Mouse (Mus musculus): ENCODE data around the gene Pacs1. TPM values are rescaled to one million over a fixed set of nuclear protein-coding genes. Genes with fewer than 3 reads are reported as not detected.

Pacs1 gene
- total RNA-seq (2023), result 100 to 1,000 TPM; 102 to 103 TPM

GRCm38 (mm10) chr19:5272801-5273733 is at the start of gene Pacs1:
Gene Pacs1 (minus strand): TSS chr19:5273119.

GRCm38 (mm10) chr19:5297903-5298800 is 25.2 kb upstream of the Pacs1 start, which contains the start of gene Gal3st3:
Gene Gal3st3 (plus strand): TSS chr19:5298331.

GRCm38 (mm10) chr19:5294972-5295735 is 22.2 kb upstream of the Pacs1 start, which contains the start of gene Sf3b2:
Gene Sf3b2 (minus strand): TSS chr19:5295455.

GRCm38 (mm10) chr19:5118384-5118698 is 154.6 kb downstream of the Pacs1 start, which contains the start of gene Klc2:
Gene Klc2 (minus strand): TSS chr19:5118560.

GRCm38 (mm10) chr19:5106731-5107191 is 166.2 kb downstream of the Pacs1 start, which contains the start of gene Rab1b:
Gene Rab1b (minus strand): TSS chr19:5107072.

GRCm38 (mm10) chr19:5098363-5099143 is 174.4 kb downstream of the Pacs1 start, which contains the start of gene Cnih2:
Gene Cnih2 (minus strand): TSS chr19:5098521.

GRCm38 (mm10) chr19:5087884-5088728 is 184.8 kb downstream of the Pacs1 start, which contains the start of gene Yif1a:
Gene Yif1a (plus strand): TSS chr19:5088538.

GRCm38 (mm10) chr19:5085145-5085863 is 187.6 kb downstream of the Pacs1 start, which contains the start of gene Tmem151a:
Gene Tmem151a (minus strand): TSS chr19:5085531.

Other genes starting within 250 kb of the Pacs1 start
- gene Slc29a2, start 249.3 kb downstream of the Pacs1 start, total RNA-seq (2023), result 1 to 10 TPM; 2.6 to 4.2 TPM
- 1 to 10 TPM; 4.5 to 5.3 TPM for gene B4gat1, start 234.3 kb downstream of the Pacs1 start, total RNA-seq (2023)
- gene AC124502.3, start 234.2 kb downstream of the Pacs1 start, total RNA-seq (2023), result 1 to 10 TPM; 1.7 to 2.2 TPM
- 10 to 100 TPM; 60.1 to 63.1 TPM for gene Brms1, start 231.8 kb downstream of the Pacs1 start, total RNA-seq (2023)
- gene Rin1, start 222.6 kb downstream of the Pacs1 start, total RNA-seq (2023), result 10 to 100 TPM in 1 of 2 experiments, 1 to 10 TPM in 1; 7.5 to 11.2 TPM
- gene Cd248, start 205.0 kb downstream of the Pacs1 start, total RNA-seq (2023), result not detected
- 1 to 10 TPM in 1 of 2 experiments, not detected in 1; 1.0 TPM for gene Tmem151a, start 187.6 kb downstream of the Pacs1 start, total RNA-seq (2023)
- 10 to 100 TPM; 25.6 to 32.2 TPM for gene Yif1a, start 184.6 kb downstream of the Pacs1 start, total RNA-seq (2023)
- 1 to 10 TPM; 3.4 to 3.6 TPM for gene Cnih2, start 174.6 kb downstream of the Pacs1 start, total RNA-seq (2023)
- gene Rab1b, start 166.0 kb downstream of the Pacs1 start, total RNA-seq (2023), result 100 to 1,000 TPM; 103 to 108 TPM
- 10 to 100 TPM; 26.7 to 27.9 TPM for gene Klc2, start 154.6 kb downstream of the Pacs1 start, total RNA-seq (2023)
- gene Sf3b2, start 22.3 kb upstream of the Pacs1 start, total RNA-seq (2023), result 100 to 1,000 TPM; 262 to 282 TPM
- not detected for gene Gal3st3, start 25.2 kb upstream of the Pacs1 start, total RNA-seq (2023)
- not detected for gene Catsper1, start 62.6 kb upstream of the Pacs1 start, total RNA-seq (2023)
- gene Cst6, start 76.5 kb upstream of the Pacs1 start, total RNA-seq (2023), result 1 to 10 TPM; 1.0 to 2.9 TPM
- 10 to 100 TPM; 35.1 to 42.2 TPM for gene Eif1ad, start 93.6 kb upstream of the Pacs1 start, total RNA-seq (2023)
- gene Banf1, start 94.0 kb upstream of the Pacs1 start, total RNA-seq (2023), result 100 to 1,000 TPM; 104 to 116 TPM
- 100 to 1,000 TPM; 183 to 193 TPM for gene Sart1, start 115.6 kb upstream of the Pacs1 start, total RNA-seq (2023)
- gene Tsga10ip, start 129.4 kb upstream of the Pacs1 start, total RNA-seq (2023), result under 1 TPM in 1 of 2 experiments, not detected in 1; 0.98 TPM
- gene Drap1, start 151.9 kb upstream of the Pacs1 start, total RNA-seq (2023), result 100 to 1,000 TPM; 176 to 179 TPM
- 10 to 100 TPM; 66.9 to 71.3 TPM for gene AI837181, start 152.0 kb upstream of the Pacs1 start, total RNA-seq (2023)
- not detected for gene Fosl1, start 174.4 kb upstream of the Pacs1 start, total RNA-seq (2023)
- gene Ccdc85b, start 184.8 kb upstream of the Pacs1 start, total RNA-seq (2023), result 1 to 10 TPM; 7.1 TPM
- gene Fibp, start 187.5 kb upstream of the Pacs1 start, total RNA-seq (2023), result 10 to 100 TPM; 85.7 to 89.0 TPM
- 100 to 1,000 TPM; 168 to 233 TPM for gene Ctsw, start 195.4 kb upstream of the Pacs1 start, total RNA-seq (2023)
- 1 to 10 TPM; 1.6 to 3.4 TPM for gene Efemp2, start 200.8 kb upstream of the Pacs1 start, total RNA-seq (2023)
- gene Mus81, start 215.3 kb upstream of the Pacs1 start, total RNA-seq (2023), result 10 to 100 TPM; 46.1 to 52.7 TPM
- gene Cfl1, start 217.3 kb upstream of the Pacs1 start, total RNA-seq (2023), result 1,000 to 10,000 TPM; 1,462 to 1,487 TPM
- 1 to 10 TPM; 2.1 to 2.6 TPM for gene 1700020D05Rik, start 230.7 kb upstream of the Pacs1 start, total RNA-seq (2023)
- 10 to 100 TPM in 1 of 2 experiments, 1 to 10 TPM in 1; 9.2 to 10.5 TPM for gene Snx32, start 237.4 kb upstream of the Pacs1 start, total RNA-seq (2023)